Mouse (Mus musculus) brain, adult 2 months (tissue): ENCODE measurements around the gene Pabpc6.
A peak's percentile ranks its signal among the peaks of the same experiment; 100 is the strongest.

ENCODE experiments used
- DNase-seq: peaks from one replicate; pipeline ENCODE4 v3.0.0; 2011; ENCODE audit warnings: low read depth, low spot score

The Pabpc6 gene

DNA sequence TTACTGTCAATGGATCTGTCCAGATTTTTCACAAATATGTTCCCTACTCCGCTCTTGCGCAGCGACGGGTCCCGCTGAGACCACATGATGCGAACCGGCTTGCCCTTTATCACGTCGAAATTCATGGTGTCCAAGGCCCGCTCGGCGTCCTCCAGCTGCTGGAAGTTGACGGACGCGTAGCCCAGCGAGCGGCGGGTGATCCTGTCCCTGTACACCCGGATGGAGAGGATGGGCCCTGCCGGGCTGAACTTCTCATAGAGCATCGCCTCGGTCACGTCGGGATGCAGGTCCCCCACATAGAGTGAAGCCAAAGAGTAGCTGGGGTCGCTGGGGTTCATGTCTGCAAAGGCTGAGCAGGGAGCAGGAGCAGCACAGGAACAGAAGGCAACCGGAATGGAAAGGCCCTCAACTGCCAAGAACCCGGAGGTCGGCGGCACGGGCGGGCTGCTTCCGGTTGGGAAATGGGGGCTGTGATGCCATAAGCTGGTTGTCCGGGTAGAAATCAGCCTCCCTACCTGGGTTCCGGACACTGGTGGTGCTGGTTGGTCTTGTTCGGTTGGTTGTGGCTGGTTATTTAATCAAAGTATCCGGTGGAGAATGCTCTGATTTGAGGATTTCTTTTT lies at the start of gene Pabpc6:
TSS of gene Pabpc6 (minus strand) at position 435 of the 623 bp plus-strand sequence.
- DNase-seq, result no peak

DNA sequence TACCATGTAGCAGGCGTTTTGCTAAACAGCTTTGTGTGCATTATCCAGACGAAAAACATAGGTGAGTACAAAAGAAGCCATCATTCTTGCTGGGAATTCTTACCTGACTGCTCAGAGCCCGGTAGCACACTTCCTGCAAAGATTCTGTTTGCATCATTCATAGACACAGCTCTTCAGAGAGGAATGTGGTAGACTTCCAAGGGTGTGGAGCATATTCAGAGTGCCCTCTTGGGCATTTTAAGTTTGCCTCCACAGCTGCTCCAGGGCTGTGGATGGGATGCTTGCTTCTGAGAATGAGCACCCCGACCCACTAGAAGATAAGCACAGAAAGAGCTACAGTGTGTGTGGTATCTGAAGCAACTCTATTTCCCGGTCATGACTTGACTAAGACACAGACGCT lies 41.4 kb upstream of the Pabpc6 start:
- no peak for DNase-seq

DNA sequence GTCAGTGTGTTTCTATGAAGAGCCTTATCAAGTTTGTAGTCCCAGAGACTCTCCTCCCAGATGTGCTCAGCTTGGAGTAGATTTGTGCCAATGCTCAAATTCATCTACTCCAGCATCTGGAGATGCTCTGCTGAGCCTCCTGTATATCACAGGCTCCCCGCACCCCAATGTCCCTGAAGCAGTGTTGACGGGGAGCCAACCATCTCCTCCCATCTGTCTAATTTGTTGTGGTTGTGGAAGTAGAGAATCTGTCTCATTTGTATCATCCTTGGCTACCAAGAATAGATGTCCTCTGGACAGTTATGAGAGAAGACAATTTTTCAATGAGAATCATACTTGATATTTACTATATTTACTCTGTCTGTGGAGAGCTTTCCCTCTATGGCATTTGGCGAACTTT lies 39.4 kb upstream of the Pabpc6 start:
- DNase-seq, result peak; percentile 47

DNA sequence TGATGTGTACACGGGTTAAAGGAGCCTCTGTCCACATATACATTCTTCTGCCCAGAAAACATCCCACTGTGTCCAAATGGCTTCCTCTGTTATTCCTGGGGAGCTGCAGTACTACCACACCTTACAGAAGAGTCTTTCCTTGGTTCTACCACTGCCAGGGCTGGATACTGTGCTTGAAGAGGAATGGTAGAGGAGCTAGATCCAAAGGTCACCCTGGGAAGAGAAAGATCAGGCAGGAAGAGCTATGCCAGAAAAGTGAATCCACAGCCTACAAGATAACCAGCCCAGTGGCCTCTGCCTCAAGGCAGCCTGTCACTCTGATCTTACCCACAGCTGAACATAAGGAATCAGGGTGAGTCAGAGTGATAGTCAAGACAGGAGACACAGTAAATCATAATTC lies 37.8 kb upstream of the Pabpc6 start:
- DNase-seq, result no peak

DNA sequence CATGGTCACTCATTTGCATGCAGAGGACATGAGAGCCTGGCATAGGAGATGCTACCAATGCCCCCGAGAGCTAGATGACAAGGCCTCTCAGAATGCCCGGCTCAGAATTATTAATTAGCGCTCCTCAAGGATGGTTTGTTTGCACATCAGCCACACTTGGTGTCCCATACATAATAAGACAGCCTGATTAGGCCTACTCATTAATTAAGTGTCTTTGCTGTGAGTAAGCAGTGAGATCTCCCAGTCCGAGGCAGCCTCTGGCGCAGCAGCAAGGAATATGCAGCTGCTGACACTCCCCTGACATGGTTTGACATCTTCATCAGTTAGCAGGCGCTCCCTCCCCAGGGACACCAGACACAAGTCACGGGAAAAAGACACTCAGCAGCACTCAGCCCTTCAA lies 28.2 kb upstream of the Pabpc6 start:
- peak; percentile 60 for DNase-seq

DNA sequence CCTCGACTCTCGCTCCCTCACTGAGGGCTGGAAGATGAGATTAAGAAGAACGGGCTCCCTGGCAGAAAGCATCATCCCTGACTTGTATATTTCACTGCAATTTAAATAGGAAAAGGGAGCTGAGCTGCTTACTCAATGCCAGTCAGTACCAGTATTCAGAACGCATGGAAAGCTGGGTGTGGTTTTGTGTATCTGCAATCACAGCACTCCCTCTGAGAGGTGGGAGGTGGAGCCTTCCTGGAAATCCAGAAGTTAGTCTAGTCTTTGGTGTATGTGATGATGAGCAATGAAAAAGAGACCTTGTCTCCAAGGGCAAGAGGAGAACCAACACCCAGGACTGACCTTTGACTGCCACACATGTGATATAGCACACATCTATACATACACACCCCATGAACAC lies 21.7 kb upstream of the Pabpc6 start:
- no peak for DNase-seq

DNA sequence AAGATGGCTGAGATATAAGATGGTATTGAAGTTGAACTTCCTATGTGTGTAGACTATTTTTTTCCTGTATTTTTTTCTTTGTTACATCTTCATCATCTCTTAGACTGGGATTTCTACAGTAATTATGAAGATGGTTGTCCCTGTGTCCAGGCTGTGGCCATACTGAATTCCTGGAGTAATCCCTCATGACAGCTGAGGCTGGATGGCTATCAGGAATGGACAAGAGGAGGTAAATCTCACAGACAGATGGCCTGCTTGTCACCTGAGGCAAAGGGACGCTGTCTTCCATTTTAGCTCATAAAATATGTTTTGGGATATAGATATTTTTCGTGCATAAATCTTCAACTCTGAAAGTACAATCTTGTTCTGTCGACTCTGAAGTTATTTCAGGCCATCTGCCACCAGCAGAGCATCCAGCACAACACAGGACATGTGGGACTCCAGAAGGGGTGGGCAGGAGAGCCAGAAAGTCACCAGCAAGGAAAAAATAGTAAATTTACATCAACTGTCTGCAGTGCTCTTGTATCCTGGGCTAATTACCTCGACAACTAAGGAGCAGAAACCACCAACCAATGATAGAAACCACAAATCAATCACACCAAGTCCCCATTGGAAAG lies 14.1 kb upstream of the Pabpc6 start:
- peak; percentile 62 for DNase-seq

DNA sequence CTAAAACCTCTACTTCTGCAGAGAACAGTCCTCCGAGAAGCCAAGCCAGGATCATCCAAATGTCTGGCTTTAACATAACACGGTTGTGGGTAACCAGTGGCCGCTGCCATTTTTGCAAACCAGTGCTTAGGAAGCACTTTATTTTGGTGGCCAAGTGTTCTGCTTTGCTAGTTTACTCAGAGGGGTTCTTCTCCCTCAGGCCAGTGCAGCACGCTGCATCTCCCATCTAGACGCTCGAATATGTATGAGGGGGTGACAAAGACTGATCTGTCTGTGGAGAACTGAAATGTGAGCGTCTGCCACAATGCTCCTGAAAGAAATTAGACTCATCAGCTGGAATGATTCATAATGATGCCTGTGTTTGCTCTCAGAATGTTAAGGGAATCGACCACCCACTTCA lies 11.2 kb upstream of the Pabpc6 start:
- DNase-seq, result peak; percentile 74

DNA sequence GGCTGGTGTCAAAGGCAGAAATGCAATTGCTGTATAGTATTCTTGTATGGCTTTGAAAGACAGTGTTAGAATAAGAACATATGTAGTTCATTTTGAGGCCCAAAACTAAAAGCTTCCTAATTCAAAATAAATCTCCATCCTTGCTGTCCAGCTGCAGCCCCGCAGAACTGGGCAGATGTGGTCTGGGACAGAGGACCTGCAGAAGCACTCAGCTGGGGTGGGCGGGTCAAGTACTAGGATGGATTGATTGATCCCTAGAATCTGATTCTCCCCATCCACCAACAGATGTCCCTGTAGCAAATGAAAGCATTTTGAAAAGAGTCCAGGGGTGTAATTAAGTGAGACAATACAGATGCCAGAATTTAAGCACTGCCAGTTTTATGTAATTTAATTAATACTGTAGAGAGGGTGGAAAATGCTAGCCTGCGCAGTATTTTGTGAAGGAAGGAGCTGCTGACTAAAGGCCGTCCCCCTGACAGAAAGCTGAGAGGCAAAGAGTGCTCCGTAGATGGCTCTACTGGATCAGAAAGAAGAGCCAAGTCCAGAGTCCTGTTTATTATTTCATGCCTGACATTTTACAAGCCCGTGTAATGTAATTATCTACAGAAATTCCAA lies 5.8 kb upstream of the Pabpc6 start:
- peak; percentile 49 for DNase-seq

DNA sequence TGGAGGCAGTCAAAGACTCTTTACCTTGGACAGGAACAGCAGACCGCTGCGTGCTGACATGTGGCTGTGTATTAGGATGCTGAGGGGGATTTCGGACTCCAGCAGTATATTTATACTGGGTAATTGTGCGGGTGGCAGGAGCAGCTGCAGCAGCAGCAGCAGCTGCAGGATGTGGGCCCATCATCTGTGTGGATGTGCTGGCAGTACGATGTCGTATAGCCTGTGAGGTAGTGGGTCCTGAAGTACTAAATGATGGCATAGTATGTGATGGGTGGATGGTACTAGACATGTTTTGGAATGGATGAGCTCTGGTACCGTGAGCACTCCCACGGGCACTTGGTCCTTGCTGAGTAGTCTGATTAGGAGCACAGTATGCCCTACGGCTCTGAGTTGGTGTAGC lies 1.6 kb downstream of the Pabpc6 start:
- DNase-seq, result no peak

DNA sequence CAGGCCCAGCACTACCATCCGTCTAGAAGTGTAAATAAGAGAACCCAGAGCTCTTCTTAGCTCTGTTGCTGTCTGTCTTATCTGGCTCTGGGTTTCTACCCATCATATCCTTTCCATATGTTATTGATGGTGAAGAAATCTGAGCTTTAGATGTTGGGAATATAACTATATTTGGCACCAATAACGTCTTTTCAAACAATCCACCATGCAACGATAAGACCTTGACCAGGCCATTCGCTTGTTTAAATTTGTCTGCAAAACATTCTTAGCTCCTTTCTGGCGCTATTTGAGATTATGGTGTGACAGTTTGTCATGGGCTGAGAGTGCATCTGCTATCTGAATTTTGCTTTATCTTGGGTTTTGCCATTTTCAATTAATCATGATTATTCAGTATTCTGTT lies 10.9 kb downstream of the Pabpc6 start:
- DNase-seq, result no peak

DNA sequence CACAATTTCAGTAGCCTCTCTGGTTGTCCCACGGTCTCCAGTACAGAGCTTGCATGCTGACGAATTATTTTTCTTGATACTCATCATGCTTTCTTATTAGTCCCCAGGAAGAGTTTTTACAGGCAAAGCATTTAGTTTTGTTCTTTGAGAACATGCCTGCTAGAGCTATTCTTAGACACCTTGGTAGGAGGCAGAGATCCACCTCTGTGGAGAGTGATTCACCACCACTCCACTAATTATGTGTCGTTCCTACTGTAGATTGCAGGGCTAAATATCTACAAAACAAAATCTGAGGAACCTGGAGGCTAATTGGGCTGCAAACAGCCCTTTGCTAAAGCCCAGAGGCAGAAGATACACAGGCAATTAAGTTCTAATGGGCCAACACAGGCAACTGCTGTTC lies 15.4 kb downstream of the Pabpc6 start:
- DNase-seq, result peak; percentile 83

DNA sequence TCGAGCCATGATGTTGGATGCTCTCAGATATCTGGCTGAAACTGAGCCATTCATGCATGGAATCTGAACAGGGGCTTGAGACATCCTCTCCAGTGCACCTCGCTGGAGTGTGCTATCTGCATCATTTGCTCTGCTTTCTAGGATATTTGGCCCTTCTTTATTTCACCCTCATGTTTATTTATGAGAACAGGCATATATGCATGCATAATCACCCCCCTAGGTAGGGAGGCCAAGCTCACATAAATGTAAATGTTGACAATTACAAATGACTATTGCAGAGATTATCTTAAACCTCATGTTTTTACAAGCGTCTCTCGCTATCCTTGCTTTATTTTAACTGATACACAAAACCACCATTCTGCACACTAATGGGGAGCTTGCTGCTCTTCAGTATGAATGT lies 21.9 kb downstream of the Pabpc6 start:
- no peak for DNase-seq

DNA sequence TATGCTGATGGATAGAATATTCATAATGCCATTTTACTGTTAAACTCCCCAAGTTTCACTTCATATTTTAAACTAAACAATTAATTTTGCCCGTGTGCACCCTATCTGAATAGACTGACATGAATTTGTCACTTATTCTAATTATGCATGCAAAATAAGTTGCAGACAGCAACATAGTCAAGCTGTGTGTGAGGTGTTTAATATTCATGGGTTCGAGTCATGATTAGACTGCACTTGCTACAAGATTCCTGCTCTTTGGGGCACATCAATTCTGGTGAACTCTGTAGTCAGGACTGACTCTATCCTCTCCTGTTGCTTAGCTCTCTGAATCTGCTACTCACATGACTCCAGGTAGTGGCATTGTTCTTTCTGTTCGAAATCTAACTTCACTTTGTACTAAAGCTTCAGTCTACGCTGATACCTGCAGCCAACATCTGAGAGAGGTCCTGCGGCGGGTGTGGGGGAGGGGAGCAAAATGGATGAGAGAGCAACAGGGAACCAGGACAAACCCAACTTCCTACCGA lies 25.8 kb downstream of the Pabpc6 start:
- no peak for DNase-seq

DNA sequence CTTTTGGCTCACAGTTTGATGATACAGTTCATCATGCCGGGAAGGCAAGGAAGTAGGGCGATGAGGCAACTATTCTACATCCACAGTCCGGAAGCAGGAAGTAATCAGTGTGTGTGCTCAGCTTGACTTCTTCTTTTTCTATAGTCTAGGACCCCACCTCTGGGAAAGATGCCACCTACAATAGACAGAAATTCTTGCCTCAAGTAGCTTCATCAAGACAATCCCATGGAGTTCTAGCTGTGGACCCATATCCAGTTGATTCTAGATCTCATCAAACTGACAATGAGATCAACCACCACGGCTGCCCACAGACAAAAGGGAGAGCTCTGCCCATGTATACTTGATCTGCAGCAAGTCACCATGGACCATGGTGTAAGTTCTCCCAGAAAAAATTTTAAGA lies 32.5 kb downstream of the Pabpc6 start:
- DNase-seq, result no peak

DNA sequence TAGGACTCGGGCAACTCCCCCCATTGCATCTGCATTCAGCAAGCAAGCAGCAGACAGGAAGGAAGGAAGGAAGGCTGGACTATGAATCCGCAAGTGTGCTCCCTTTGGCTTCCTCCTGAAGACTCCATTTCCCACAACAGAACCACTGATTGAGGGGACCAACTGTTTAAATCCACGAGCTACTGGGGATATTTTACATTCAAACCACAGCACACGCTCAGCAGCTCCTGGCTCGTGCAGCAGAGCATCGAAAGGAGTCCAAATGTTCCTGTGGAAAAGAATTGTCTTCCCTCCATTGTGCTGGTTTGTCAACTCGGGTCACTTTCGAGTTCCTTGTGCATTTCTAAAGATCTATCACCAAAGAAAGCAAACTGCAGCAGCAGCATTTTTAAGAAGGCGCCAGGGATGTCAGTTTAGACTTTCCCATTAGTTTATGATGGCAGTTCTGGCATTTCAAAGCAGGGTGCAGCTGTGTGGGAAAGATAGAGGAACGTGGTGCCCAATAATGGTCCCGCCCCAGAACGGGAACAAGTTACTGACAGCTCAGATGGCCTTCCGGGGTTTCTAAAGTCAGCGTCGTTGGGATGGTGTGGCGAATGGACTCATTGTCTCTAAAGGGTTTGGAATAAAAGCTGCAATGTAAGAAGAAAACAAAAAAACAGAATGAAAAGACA lies 36.8 kb downstream of the Pabpc6 start:
- DNase-seq, result peak; percentile 18

DNA sequence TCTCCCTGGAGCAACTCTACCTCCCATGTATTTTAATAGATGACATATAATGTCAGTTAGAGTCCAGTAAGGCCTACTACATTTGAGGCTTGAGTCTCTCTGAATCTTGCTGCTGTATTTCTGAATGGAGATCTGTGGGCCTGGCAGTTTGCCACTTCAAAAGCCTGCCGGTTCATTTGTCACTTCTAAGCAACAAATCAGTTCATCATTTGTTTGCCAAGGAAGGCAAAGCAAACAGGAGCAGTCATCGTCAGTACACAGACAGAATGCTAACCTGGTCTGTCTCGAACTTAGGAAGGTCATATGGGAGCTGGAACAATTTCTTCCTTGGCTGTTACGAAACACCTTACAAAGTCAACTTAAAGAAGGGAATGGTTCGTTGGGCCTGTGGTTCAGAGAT lies 37.4 kb downstream of the Pabpc6 start:
- peak; percentile 12 for DNase-seq

DNA sequence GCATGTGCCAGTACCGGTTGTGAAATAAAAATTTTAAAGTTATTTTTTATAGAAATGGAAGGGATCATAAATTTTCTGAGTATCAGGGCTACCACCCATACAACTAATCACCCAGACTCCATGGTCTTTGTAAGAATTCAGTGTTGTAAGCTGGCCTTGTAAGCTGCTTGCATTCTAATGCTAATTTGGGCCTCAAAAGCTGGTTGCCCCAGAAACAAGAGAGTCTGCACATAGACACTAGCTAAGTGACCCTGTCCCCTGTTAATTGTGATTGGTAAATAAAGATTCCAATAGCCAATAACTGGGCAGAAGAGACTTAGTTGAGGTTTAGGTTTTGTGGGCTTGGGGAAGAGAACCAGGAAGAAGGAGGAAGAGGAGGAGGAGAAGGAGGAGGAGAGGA lies 38.4 kb downstream of the Pabpc6 start:
- DNase-seq, result no peak

DNA sequence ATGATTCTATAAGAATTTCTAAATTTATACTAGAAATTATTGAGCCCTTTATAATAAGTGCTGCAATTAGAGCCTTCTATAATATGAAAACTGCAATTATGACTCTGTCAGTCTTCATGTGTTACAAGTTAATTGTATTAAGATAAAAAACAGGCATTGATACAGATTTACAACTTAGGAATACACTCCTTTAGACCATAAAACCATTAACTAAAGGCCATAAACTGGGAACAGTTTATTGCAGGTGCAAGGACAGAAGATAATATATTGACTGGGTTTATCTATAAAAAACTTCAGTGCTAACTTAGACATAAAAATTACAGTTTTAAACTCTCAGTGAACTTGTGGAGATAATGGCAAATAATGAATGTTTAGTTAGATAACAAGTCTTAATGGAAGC lies 42.5 kb downstream of the Pabpc6 start:
- DNase-seq, result no peak
